Mouse (Mus musculus): ENCODE data around the gene Slc4a1ap. TPM values are rescaled to one million over a fixed set of nuclear protein-coding genes. Genes with fewer than 3 reads are reported as not detected.

Slc4a1ap gene
- 17.6 TPM for polyA plus RNA-seq (2014; fragmentation: Illumina TruSeq; extraction: RNeasy Lipid Tissue Mini Kit (QIAGEN cat#74804); ENCODE audit: insufficient read depth, low read depth, low replicate concordance)

DNA sequence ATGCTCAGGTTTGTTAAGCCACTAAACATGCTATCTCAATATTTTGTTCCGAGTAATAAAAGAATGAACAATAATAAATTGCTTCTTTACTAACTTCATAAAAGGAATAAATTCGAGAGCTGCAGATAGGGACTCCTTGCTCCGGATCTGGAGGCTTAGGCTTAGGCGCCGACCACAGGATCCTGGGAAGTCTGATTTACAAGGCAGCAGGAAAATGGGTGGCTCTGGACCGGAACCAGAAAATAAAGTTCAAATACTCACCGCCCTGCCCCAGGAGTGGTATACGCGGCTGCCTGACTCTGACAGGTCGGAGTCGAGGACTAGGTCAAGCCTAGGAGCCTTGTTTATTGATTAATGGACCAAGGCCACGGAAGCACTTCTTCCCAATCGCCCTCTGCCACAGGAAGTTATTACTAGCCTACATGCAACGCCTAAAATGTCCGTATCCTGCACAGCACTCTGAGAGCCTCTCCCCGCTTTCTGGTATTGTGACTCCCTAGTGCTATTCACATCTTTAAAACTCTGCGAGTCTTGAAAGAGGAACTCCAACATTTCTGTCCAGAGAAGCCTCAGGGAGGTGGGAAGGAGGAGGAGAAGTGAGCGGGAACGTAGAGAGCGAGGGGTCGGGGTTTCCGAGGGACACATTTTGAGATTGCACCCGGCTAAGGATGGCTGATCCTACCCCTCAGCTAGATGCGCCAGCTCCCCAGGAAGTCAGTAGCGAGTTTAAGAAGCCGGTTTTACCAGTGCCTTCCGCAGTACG is at the start of gene Slc4a1ap:
Gene Slc4a1ap (plus strand): TSS at position 642 of the 763 bp plus-strand sequence.

DNA sequence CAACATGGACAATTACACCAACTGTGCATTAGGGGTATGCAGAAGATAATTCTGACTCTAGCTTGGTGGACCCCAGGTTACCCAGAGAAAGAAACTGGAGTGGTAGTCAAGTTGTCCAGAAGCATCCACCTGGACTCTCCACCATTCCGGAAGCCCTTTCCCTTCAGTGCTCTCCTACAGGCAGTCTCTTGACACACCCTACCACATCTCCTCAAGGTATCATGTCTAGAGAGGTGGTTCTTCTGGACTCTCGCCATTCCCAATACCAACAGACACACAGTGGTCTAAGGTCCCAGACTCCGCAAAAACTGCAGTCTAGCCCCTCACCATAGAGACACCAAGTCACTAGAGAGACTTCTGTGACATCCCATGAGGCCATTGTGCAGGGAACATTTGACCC is 41.4 kb upstream of the Slc4a1ap start, which contains the start of gene 4930548H24Rik:
Gene 4930548H24Rik (plus strand): TSS at position 301 of the 400 bp plus-strand sequence.

DNA sequence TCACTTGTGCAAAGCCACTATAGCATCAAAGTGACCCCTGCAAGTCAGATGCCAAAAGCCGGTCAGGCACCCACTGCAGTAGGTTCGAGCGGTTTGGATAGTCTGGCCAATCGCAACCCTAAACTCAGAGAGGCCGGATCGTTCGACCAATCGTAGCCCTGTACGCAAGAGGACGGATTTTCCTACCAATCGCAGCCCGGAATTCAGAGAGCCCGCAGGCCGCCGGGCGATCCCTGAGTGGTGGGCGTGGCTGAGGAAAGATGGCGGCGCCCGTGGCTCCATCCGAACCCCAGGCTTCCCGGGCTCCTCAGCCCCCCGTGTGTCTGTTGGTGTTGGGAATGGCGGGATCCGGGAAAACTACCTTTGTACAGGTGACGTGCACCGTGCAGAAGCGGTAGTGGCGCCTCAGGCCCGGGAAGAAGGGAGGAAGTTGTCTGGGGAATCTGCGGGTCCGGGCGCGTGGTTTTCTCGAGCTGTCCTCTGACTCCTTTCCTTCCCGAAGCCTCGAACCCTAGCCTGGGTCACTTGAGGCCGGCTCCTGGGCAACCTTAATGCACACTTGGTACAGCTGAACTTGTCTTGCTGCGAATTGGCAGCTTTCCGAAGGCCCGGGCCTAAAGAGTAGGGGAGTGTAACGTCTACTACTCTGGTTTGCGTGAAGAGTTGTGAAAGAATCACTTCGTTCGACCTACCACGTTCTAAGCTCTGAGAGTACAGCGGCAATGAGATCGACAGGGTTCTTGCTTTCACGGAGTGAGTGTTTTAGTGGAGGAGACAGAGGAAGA is 32.1 kb upstream of the Slc4a1ap start, which contains the start of gene Gpn1:
Gene Gpn1 (plus strand): TSS at position 229 of the 785 bp plus-strand sequence.

DNA sequence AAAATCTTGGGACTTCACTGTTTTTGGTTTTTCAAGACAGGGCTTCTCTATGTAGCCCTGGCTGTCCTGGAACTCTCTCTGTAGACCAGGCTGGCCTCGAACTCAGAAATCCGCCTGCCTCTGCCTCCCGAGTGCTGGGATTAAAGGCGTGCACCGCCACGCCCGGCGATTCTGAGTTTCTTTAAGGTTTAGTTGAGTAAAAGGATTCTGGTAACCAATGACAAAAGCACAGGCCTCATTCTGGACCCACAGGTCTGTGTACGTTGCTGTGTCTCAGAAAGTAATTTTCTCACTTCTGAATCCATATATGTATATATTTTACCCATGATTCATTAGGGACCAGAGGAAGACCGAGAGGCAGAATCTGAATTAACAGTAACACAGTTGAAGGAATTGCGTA is 912 bp downstream of the Slc4a1ap start, which contains the start of gene Supt7l:
Gene Supt7l (minus strand): TSS at position 101 of the 400 bp plus-strand sequence.

GRCm38 (mm10) chr5:31596481-31597429 is 70.0 kb downstream of the Slc4a1ap start, which contains the start of gene Mrpl33:
Gene Mrpl33, plus strand, starts transcription at chr5:31596935.

Other genes starting within 250 kb of the Slc4a1ap start
- 26.8 TPM for gene Ift172, start 235.9 kb upstream of the Slc4a1ap start, polyA plus RNA-seq (2014; fragmentation: Illumina TruSeq; extraction: RNeasy Lipid Tissue Mini Kit (QIAGEN cat#74804); ENCODE audit: insufficient read depth, low read depth, low replicate concordance)
- gene Fndc4, start 230.9 kb upstream of the Slc4a1ap start, polyA plus RNA-seq (2014; fragmentation: Illumina TruSeq; extraction: RNeasy Lipid Tissue Mini Kit (QIAGEN cat#74804); ENCODE audit: insufficient read depth, low read depth, low replicate concordance), result 6.1 TPM
- not detected for gene Gckr, start 229.6 kb upstream of the Slc4a1ap start, polyA plus RNA-seq (2014; fragmentation: Illumina TruSeq; extraction: RNeasy Lipid Tissue Mini Kit (QIAGEN cat#74804); ENCODE audit: insufficient read depth, low read depth, low replicate concordance)
- gene Zfp512, start 74.6 kb upstream of the Slc4a1ap start, polyA plus RNA-seq (2014; fragmentation: Illumina TruSeq; extraction: RNeasy Lipid Tissue Mini Kit (QIAGEN cat#74804); ENCODE audit: insufficient read depth, low read depth, low replicate concordance), result 9.9 TPM
- not detected for gene 4930548H24Rik, start 41.3 kb upstream of the Slc4a1ap start, polyA plus RNA-seq (2014; fragmentation: Illumina TruSeq; extraction: RNeasy Lipid Tissue Mini Kit (QIAGEN cat#74804); ENCODE audit: insufficient read depth, low read depth, low replicate concordance)
- 12.7 TPM for gene Gpn1, start 32.3 kb upstream of the Slc4a1ap start, polyA plus RNA-seq (2014; fragmentation: Illumina TruSeq; extraction: RNeasy Lipid Tissue Mini Kit (QIAGEN cat#74804); ENCODE audit: insufficient read depth, low read depth, low replicate concordance)
- gene Supt7l, start 812 bp downstream of the Slc4a1ap start, polyA plus RNA-seq (2014; fragmentation: Illumina TruSeq; extraction: RNeasy Lipid Tissue Mini Kit (QIAGEN cat#74804); ENCODE audit: insufficient read depth, low read depth, low replicate concordance), result 7.1 TPM
- 219 TPM for gene Mrpl33, start 69.9 kb downstream of the Slc4a1ap start, polyA plus RNA-seq (2014; fragmentation: Illumina TruSeq; extraction: RNeasy Lipid Tissue Mini Kit (QIAGEN cat#74804); ENCODE audit: insufficient read depth, low read depth, low replicate concordance)
- gene Rbks, start 170.6 kb downstream of the Slc4a1ap start, polyA plus RNA-seq (2014; fragmentation: Illumina TruSeq; extraction: RNeasy Lipid Tissue Mini Kit (QIAGEN cat#74804); ENCODE audit: insufficient read depth, low read depth, low replicate concordance), result 6.2 TPM
- gene Babam2, start 170.7 kb downstream of the Slc4a1ap start, polyA plus RNA-seq (2014; fragmentation: Illumina TruSeq; extraction: RNeasy Lipid Tissue Mini Kit (QIAGEN cat#74804); ENCODE audit: insufficient read depth, low read depth, low replicate concordance), result 24.9 TPM

All from lung, adult 10 weeks (tissue).